In genomic region chr4:107084858-107085257, GRCm38 (mm10) we compare ENCODE assay signal across 9 mouse cellular contexts. TPM values are rescaled to one million over a fixed set of nuclear protein-coding genes. Genes with fewer than 3 reads are reported as not detected.
DNase-seq lines count a peak whose midpoint lies in the region; ATAC-seq and TF ChIP-seq lines count a peak whose summit lies in the region.
"Had no signal": no experiment of that assay in that cellular context is flagged by ENCODE, and none has a peak within 500 bp of the region (broad histone marks: within the 10 kb centered on the region; RNA-seq: fewer than 3 reads in every experiment).

No protein-coding gene starts in this region.

- H3K4me3 ChIP-seq in heart, embryonic 13.5 days, result no peak overlapping the region
- H3K4me3 ChIP-seq in forebrain, postnatal 0 days (ENCODE audit: low read depth, low read length), result no peak overlapping the region

- TF ChIP-seq CTCF in forebrain, postnatal 0 days (IDR thresholded peaks at IDR 0.05; ENCODE audit: low read depth), result no peak

- intact Hi-C loops in heart, postnatal 25 days (cut with DNase I), result no loop called here
- intact Hi-C loops in left cerebral cortex, postnatal 36 days (cut with DNase I), result no loop called here

- H3K9ac ChIP-seq in heart, embryonic 13.5 days, result no peak overlapping the region
- H3K9ac ChIP-seq in forebrain, postnatal 0 days, result no peak overlapping the region

- peak overlapping the region; percentile 41 for H3K27ac ChIP-seq in heart, embryonic 13.5 days (replicated peaks)
- H3K27ac ChIP-seq in forebrain, postnatal 0 days (ENCODE audit: low read depth, low read length), result peak overlapping the region; percentile 77

- no peak overlapping the region; the same call in 1 of the 2 replicates for H3K4me2 ChIP-seq in heart, embryonic 13.5 days
- H3K4me2 ChIP-seq in forebrain, postnatal 0 days (ENCODE audit: low read depth), result no peak overlapping the region

- H3K27me3 ChIP-seq in heart, embryonic 13.5 days (replicated peaks), result no peaks in the 10 kb centered on the region
- no peaks in the 10 kb centered on the region for H3K27me3 ChIP-seq in forebrain, postnatal 0 days (ENCODE audit: insufficient read depth, low read length)

- WGBS in heart, embryonic 13.5 days, result 18% methylated on average over 6 of the region's 6 CpGs
- WGBS in forebrain, postnatal 0 days, result 3% methylated on average over 6 of the region's 6 CpGs

- peaks cover 23% of the 10 kb centered on the region for H3K4me1 ChIP-seq in heart, embryonic 13.5 days
- H3K4me1 ChIP-seq in forebrain, postnatal 0 days (ENCODE audit: insufficient read depth), result peaks cover 16% of the 10 kb centered on the region

- DNase-seq in heart, postnatal 25 days (ENCODE audit: low spot score), result no peak
- peak; percentile 85 for DNase-seq in forebrain, postnatal 0 days
- DNase-seq in kidney, adult 9 months, result peak; percentile 84
- DNase-seq in left cerebral cortex, postnatal 36 days (ENCODE audit: low spot score in 2 of 2), result peak; percentile 68 to 70
- peak; percentile 65 for DNase-seq in retina, embryonic 14.5 days (ENCODE audit: low spot score)
- no peak for DNase-seq in spleen, adult 12 weeks (ENCODE audit: low spot score)
- DNase-seq in cerebellum, postnatal 36 days, result no peak

- no peaks in the 10 kb centered on the region for H3K9me3 ChIP-seq in heart, embryonic 13.5 days
- no peaks in the 10 kb centered on the region for H3K9me3 ChIP-seq in forebrain, postnatal 0 days (ENCODE audit: low read length)

- H3K36me3 ChIP-seq in heart, embryonic 13.5 days, result no peaks in the 10 kb centered on the region
- no peaks in the 10 kb centered on the region for H3K36me3 ChIP-seq in forebrain, postnatal 0 days (ENCODE audit: insufficient read depth)

- peak; percentile 33 for ATAC-seq in heart, embryonic 13.5 days (ENCODE audit: extremely low read depth, insufficient number of reproducible peaks, low FRiP score, low TSS enrichment)
- peak; percentile 96 for ATAC-seq in forebrain, postnatal 0 days

RNA-seq across cellular contexts. Expression of gene Cdcp2, which starts 11.8 kb away (rescaled TPM):
- not detected in 2 replicates for polyA plus RNA-seq in heart, embryonic 13.5 days (2015; fragmentation: Nextera tagmentation; extraction: Ambion mirVana)
- not detected for total RNA-seq in heart, postnatal 25 days (2021)
- not detected in 2 replicates for total RNA-seq in forebrain, postnatal 0 days (2014; rRNA removed)
- polyA plus RNA-seq in forebrain, postnatal 0 days (2015; fragmentation: Nextera tagmentation; extraction: Ambion mirVana), result 0.09 TPM in 1 of 2 replicates, not detected in the other
- total RNA-seq in left cerebral cortex, postnatal 36 days (2021), result not detected
- polyA plus RNA-seq: spleen, adult 2 months had no signal

RNA-seq across cellular contexts. Expression of gene Cyb5rl, which starts 18.1 kb away (rescaled TPM):
- 4.3 and 4.6 TPM in 2 replicates for polyA plus RNA-seq in heart, embryonic 13.5 days (2015; fragmentation: Nextera tagmentation; extraction: Ambion mirVana)
- 10 to 100 TPM; 14.2 to 17.8 TPM for total RNA-seq in heart, postnatal 25 days (2021)
- 2.8 and 4.6 TPM in 2 replicates for total RNA-seq in forebrain, postnatal 0 days (2014; rRNA removed)
- polyA plus RNA-seq in forebrain, postnatal 0 days (2015; fragmentation: Nextera tagmentation; extraction: Ambion mirVana), result 4.0 and 4.5 TPM in 2 replicates
- 1 to 10 TPM; 4.7 to 7.4 TPM for total RNA-seq in left cerebral cortex, postnatal 36 days (2021)

RNA-seq across cellular contexts. Expression of gene Mrpl37, which starts 18.2 kb away (rescaled TPM):
- 86.4 and 91.1 TPM in 2 replicates for polyA plus RNA-seq in heart, embryonic 13.5 days (2015; fragmentation: Nextera tagmentation; extraction: Ambion mirVana)
- 100 to 1,000 TPM; 110 to 111 TPM for total RNA-seq in heart, postnatal 25 days (2021)
- 43.8 and 48.5 TPM in 2 replicates for total RNA-seq in forebrain, postnatal 0 days (2014; rRNA removed)
- polyA plus RNA-seq in forebrain, postnatal 0 days (2015; fragmentation: Nextera tagmentation; extraction: Ambion mirVana), result 73.3 and 80.4 TPM in 2 replicates
- 10 to 100 TPM; 56.1 to 58.9 TPM for total RNA-seq in left cerebral cortex, postnatal 36 days (2021)

Comparison
In these comparisons a context has a peak if more than half of its experiments do, and no peak if none do; other contexts are left out.
1. DNase-seq: peak in forebrain, postnatal 0 days (single experiment), kidney, adult 9 months (single experiment), left cerebral cortex, postnatal 36 days (2 of 2) and retina, embryonic 14.5 days (single experiment); none in heart, postnatal 25 days (single experiment), spleen, adult 12 weeks (single experiment) and cerebellum, postnatal 36 days (0 of 2).